Mouse (Mus musculus) spleen, postnatal 0 days (tissue): ENCODE results near the gene Hpgds. TPM values are rescaled to one million over a fixed set of nuclear protein-coding genes. Genes with fewer than 3 reads are reported as not detected.

Source experiments
- polyA plus RNA-seq: library from polyadenylated mRNA; unstranded; fragments of >200 nt; fragmentation: Nextera tagmentation; extraction: Ambion mirVana; gene quantifications from 2 replicates; pipeline ENCODE4 v1.2.1, GENCODE M21; 2015

Gene Hpgds
- 8.5 and 12.5 TPM in 2 replicates for polyA plus RNA-seq

GRCm38 (mm10) chr6:65144621-65145205, at the start of gene Hpgds:
Gene Hpgds, minus strand, starts transcription at chr6:65144908.

Other genes with a start within 250 kb of the Hpgds start
- gene Smarcad1, start 102.3 kb downstream of the Hpgds start, polyA plus RNA-seq, result 38.6 and 39.1 TPM in 2 replicates
- not detected in 2 replicates for gene C130060K24Rik, start 236.2 kb upstream of the Hpgds start, polyA plus RNA-seq